Mouse (Mus musculus): ENCODE measurements around the gene Sfxn5.

Gene Sfxn5

DNA sequence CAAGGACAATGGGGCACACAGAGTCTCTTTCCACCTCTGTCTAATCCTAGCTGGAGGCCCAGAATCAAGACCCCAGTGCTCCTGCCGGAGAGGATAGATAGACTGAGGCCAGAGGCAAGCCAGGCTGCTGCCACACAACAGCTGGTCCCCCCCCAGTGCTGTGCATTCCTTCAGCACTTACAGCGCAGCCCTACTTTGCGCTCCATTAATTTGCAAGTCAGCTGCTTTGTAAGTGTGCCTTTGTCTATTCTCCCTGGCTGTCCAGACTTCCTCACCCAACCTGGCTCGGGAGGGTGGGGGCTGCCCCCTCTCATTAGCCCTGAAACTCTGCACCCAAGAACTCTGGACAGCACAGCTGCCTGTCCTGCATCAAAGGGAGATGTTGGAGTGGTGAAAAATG, 101.2 kb downstream of the Sfxn5 start:
- no peak for DNase-seq (ENCODE audit: low spot score)

GRCm38 (mm10) chr6:85231469-85231868, 101.8 kb downstream of the Sfxn5 start:
- peak; percentile 33 for DNase-seq (ENCODE audit: low spot score)

GRCm38 (mm10) chr6:85230762-85231161, 102.5 kb downstream of the Sfxn5 start:
- DNase-seq (ENCODE audit: low spot score): peak; percentile 44

- DNase-seq (ENCODE audit: low spot score): no peak
Observed at GRCm38 (mm10) chr6:85227520-85227919, 105.7 kb downstream of the Sfxn5 start.

GRCm38 (mm10) chr6:85226570-85226969, 106.7 kb downstream of the Sfxn5 start:
- no peak for DNase-seq (ENCODE audit: low spot score)

DNA sequence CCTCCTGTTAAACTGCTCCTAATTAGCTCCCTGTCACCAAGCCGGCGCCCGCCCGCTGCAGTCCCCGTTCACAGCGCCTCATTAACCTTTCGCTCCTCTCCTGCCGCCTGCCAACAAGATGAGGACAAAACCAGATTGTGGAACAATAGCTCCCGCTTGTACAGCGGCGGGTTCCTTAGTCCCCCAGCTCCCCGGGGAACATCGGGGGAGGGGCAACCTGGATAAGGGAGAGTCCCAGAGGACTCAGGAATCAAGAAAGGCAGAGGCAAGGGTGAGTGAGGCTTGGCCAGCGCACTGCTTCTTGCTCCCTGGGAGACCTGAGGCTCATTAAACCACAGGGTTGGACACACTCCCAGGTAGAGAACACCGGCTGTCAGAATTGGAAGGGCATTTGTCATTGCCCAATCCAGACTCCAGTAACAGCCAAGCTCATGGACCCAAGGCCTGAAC, 108.8 kb downstream of the Sfxn5 start:
- DNase-seq (ENCODE audit: low spot score): no peak

GRCm38 (mm10) chr6:85223498-85224150, 109.6 kb downstream of the Sfxn5 start:
- DNase-seq (ENCODE audit: low spot score): peak; percentile 56

GRCm38 (mm10) chr6:85222551-85222950, 110.7 kb downstream of the Sfxn5 start:
- no peak for DNase-seq (ENCODE audit: low spot score)

DNA sequence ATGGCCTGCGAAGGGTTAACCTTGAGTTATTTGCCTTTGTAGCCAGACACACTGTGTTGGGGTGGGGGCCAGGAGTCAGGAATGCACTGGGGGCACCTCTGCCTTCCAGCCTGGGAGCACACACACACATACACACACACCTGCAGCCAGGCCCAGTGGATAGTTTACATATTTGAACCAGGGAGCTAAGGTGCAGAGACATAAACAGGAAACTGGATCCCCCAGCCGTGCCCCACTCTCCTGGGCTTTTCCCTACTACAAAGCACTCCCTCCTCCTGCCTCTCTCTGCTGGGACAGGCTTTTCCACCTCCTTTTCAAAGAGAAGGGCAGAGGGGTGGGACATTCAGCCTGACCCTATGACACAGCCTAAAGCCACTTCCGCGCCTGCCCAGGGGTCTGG, 112.3 kb downstream of the Sfxn5 start:
- peak; percentile 71 for DNase-seq (ENCODE audit: low spot score)

DNA sequence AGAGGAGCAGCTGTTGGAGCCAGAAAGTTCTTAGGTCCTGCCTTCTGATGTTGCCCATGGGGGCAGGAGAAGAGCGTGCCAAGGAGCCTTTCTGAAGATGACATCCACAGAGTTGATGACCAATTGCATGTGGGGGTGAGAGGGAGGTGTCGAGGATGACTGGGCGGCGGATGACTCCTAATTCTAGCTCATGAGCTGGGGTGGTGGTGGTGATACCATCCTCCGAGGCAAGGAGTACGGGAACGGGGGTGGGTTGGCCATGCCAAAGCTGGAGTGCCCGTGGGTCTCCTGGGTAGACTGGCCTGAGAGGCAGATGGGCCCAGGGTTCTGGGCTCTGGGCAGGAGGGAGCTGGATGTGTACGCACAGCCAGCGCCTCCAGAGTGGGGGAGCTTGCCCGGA, 113.5 kb downstream of the Sfxn5 start:
- DNase-seq (ENCODE audit: low spot score): no peak

- DNase-seq (ENCODE audit: low spot score): no peak
Observed at GRCm38 (mm10) chr6:85218684-85219445, 114.4 kb downstream of the Sfxn5 start.

DNA sequence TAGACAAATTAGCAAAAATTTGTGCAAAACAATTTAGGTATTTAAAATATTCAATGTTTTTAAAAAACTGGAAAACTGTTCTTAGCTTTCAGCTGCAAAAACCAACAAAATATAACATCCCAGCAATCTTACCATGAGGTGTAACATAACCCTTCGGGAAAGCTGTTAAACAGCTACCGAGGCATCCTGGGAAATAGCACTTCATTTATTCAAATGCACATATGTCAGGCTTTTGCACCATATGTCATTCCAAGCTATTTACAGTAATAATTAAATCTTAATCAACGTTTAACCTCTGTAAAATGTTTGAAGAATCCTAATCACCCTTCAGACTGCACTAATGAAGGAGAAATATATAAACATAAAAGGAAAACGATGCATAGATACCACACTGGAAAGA, 115.0 kb downstream of the Sfxn5 start:
- no peak for DNase-seq (ENCODE audit: low spot score)

- DNase-seq (ENCODE audit: low spot score): no peak
Observed at GRCm38 (mm10) chr6:85210686-85211085, 122.5 kb downstream of the Sfxn5 start.

DNA sequence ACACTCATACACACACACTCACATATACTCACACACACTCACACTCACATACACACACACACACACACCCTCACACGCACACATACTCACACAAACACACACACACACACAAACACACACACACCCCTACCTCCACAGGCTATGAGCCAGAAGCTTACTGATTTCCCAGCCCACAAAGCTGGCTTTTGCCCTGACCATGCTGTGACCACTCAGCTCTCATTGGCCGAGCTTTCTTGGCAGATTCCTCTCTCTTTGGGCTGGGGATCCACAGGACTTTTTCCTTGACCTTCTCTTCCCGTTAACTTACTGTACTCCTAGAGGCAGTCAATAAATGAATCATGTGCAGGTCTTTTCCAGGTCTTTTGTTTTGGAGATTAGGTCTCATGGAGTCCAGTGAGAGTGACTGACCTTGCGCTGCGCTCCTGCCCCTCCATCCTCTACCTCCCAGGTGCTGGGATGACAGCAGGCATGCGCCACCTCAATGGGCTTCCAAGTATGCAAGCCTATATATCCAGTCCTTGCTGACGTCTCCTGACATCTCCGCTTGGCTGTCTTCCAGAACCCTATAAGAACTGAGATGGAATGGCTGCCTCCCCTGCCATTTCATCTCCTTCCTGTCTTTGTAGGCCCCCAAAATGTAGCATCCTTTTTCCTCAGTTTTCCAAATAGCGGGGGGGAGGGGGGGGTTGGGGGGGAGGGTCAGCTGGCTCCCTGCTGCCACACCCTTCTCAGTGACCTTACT, 123.8 kb downstream of the Sfxn5 start:
- no peak for DNase-seq (ENCODE audit: low spot score)

DNA sequence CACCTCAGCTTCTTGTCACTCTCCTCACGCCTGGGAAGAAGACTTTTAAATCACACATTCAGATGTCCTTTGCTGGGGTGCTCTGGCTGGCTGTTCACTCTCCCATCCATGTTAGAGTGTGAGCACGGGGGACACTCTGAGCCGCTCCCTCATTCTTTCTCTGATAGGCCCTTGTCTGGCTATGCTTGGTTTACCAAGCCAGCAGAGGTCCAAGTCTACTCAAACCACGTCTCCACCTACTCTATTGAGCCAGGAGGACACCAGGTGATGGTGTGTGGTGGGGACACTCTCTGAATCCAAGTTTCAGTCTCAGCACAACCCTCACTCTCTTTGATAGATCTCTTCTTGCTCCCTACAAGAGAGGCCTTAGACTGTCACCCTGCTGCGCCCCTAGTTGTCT, 125.9 kb downstream of the Sfxn5 start:
- no peak for DNase-seq (ENCODE audit: low spot score)

- DNase-seq (ENCODE audit: low spot score): no peak
Observed at GRCm38 (mm10) chr6:85206939-85207285, 126.3 kb downstream of the Sfxn5 start.

DNA sequence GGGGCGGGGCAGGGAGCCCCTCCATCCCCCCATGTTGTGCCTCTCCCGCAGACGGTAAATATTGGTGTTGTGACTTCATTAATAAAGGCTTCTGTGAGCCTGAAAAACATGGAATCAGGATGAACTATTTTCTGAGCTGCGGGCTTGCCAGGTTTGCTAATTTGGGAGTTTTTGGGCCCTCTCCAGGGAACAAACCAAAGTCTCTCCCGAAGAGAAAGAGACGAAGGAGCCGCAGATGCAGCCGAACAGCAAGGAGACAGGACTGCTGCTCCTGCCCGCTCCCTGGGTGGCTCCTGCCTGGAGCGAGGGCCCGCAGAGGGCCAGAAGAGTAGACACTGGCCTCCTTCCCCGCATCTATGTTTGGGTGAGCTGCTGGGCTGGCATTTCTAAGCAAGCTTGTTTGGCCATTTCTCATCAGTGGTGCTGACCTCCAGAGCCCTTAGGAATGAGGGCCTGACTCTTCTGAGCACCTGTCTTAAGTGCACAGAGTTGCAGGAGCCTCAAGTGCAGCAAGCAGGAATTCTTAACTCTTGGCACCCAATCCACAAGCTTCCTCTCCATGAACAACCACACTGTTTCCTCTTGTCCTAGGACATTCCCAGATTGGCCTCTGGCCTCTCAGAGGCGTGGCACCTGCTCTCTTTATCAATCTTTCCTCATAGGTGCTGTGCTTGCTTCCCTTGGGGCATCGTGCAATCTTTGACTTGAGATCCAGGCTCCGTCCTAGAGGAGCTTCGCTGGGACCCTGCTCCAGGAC, 126.9 kb downstream of the Sfxn5 start:
- DNase-seq (ENCODE audit: low spot score): no peak

DNA sequence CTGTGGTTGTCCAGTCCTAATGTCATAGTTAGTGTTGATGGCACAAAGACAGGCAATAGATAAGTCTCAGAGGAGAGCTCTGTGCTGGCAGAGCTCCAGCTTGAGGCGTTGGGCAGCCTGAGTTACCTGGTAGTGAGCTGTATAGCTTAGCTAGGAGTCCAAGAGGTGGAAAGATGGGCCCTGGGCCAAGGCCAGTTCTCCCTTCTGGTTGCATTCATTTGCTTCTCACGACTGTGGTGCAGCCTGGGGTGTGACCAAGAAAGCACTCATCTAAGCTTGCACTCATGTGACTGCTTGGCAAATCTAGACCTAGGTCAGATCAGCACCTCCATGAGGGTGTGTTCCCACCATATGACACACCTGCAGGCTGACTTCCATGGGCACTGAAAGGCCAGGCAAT, 135.3 kb downstream of the Sfxn5 start:
- DNase-seq (ENCODE audit: low spot score): no peak

- no peak for DNase-seq (ENCODE audit: low spot score)
Observed at GRCm38 (mm10) chr6:85193381-85194318, 139.6 kb downstream of the Sfxn5 start.

DNA sequence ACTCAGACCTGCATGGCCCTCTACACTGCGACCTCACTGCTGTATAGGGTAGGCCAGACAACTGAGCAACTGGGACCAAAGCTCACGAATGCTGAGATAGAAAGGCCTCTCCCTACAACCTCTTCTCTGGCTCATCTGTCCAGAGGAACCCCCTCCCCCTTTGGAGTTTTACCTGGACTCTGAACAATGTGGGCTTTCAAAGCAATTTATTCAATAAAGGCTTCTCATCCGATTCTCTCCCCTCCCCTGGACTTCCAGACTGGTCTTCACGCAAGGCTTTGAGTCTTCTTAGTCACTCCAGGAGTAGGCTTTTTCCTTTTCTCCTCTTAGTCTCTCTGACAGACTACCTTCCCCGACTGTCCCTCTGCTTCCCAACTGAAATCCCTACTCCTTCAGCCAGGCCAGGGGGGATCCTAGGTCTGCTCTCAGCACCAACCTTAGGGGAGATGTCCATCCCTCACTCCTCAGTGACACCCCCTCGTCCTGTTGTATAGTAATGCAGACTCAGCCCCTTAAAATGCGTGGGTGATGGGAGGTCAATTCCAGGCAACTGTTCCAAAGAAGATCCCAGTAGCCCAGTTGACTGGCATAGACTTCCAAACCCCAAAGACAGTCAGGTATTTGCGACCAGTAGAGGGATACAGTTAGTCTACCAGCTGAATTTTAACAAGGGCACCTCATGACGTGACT, 141.3 kb downstream of the Sfxn5 start:
- DNase-seq (ENCODE audit: low spot score): no peak

DNA sequence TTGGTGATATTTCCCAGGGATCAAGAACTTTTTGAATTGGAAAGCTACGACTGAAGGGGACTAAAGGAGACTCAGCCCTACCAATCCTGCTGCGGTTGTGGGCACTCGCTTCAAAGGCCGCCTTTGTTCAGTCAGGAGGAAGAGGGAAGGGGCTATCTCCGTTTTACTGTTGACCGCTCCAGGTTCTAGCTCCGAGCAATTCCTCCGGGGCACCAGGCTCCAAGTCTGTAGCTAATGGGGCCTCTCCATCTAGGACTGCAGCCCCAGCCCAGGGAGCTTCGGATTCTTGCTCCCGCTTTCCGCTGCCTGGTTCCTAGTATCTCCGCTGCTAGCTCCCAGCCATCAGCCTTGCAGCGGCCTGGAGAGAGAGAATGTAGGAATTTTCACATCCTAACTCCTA, 142.6 kb downstream of the Sfxn5 start:
- DNase-seq (ENCODE audit: low spot score): no peak

Data from yolk sac, embryonic 10.5 days (tissue).